Mouse (Mus musculus) 3134 (cell line): ENCODE data around the gene Git1.
A peak's percentile ranks its signal among the peaks of the same experiment; 100 is the strongest.

Experiments used
- DNase-seq: peaks from one replicate; pipeline ENCODE4 v3.0.0-alpha.2; 2011; ENCODE audit warnings: low spot score; ENCODE audit not compliant: insufficient read length; ENCODE audit errors: extremely low read depth

The Git1 gene

DNA sequence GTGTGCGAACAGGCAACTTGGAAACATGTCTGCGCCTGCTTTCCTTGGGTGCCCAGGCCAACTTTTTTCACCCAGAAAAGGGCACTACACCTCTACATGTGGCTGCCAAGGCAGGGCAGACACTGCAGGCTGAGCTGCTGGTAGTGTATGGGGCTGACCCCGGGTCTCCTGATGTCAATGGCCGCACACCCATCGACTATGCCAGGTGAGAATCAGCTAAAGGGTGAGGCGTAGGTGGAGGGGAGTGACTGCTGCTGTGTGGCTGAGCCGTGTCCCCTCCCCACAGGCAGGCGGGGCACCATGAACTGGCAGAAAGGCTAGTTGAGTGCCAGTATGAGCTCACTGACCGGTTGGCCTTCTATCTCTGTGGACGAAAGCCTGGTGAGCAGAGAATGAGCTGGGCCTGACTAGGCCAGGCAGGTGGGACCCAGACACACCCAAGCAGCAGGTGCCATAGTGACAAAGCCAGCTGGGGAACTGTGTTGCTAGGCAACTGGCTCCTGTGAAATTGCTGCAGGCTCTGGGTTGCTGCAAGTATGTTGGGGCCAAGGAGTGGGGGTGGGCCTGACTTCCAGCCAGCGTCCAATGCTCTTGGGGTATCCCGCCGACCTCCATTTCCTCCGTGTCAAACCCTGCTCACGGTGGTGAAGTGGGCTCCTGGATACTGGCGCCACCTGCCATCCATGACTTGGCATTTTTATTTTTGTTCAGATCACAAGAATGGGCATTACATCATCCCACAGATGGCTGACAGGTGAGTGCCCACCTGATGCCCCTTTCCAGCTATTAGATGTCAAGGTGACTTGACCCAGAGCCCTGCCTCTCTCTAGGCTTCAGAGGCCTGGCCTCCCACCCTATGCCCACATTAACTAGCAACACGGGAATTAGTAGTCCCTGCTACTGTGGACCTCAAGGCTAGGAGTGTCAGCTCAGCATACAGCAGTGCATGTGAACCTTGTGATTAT is 7.3 kb downstream of the Git1 start:
- no peak for DNase-seq

DNA sequence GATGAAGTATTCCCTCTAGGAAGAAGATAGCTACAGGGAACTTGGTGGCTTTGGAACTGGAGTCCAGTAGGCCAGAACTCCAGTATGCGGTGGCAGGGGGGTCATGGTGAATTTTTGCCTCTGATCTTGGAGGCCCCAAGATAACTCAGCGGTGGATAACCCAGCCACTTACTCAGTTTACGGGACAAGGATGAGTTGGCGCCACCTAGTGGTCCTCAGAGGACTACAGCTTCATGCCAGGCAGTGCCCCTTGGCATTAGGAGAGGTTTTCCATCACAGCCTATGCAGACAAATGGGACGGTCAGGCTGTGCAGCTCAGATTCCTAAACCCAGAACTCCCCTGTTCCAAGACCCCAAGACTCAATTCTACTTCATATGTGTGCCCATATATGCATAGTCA is 8.0 kb downstream of the Git1 start:
- DNase-seq: no peak

DNA sequence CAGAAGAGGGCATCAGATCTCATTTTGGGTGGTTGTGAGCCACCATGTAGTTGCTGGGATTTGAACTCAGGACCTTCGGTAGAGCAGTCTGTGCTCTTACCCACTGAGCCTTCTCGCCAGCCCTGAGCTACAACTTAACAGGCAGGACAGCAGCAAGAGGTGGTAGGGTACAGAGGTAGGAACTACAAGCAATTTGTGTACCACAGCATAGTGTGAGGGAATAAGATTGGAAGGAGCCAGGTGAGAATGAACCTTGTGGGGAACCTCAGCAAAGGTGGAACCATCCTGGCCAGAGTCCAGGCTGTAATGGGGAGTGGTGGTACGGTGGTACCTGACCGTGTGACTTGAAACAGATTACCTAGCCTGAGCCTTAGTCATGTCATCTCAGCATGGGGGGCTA is 8.6 kb downstream of the Git1 start:
- no peak for DNase-seq

DNA sequence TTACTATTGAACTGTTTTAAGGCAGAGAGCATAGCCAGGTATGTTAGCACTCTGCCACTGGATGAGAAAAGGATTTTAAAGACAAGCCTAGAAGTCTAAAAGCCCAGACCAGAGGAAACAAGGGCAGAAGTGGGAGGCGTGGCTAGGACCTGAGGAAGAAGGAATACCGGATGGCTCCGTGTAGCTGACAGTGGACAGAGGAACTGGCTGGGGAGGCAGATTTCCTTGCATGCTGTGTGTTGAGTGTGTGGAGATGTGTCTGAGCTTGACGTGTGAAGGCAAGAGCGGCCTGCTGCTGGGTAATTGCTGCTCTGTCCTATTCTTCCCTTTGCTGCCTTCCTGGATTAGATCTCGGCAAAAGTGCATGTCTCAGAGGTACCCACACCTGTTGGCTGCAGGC is 9.1 kb downstream of the Git1 start:
- DNase-seq: no peak

DNA sequence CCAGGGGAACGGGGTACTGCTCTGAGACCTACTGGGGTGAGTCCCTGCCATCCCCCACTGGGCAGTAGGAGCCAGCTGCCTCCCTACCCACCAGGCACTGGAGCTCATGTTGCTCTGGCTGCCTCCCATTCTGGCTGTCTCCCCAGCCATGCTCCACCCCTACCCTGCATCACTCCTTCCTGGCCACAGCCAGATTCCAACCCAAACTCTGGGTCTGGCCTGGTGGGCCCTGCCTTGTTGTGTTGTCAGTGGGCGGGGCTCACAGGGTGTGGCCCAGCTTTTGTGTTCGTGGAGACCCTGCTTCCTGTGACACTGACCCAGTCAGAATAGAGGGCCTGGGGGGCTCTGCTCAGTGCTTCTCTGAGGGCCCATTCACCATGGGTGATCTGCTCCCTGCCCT is 10.1 kb downstream of the Git1 start:
- DNase-seq: no peak

DNA sequence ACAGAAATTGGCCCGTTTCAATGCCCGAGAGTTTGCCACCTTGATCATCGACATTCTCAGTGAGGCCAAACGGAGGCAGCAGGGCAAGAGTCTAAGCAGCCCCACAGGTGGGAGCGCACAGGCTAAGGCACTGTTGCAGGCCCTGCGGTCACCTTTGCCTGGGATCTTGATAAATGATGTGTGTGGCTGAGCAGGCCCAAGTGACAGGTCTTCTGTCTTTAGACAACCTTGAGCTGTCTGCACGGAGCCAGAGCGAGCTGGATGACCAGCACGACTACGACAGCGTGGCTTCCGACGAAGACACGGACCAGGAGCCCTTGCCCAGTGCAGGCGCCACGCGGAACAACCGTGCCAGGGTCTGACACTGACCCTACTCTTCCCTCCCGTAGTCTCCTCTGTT is 11.0 kb downstream of the Git1 start:
- no peak for DNase-seq

DNA sequence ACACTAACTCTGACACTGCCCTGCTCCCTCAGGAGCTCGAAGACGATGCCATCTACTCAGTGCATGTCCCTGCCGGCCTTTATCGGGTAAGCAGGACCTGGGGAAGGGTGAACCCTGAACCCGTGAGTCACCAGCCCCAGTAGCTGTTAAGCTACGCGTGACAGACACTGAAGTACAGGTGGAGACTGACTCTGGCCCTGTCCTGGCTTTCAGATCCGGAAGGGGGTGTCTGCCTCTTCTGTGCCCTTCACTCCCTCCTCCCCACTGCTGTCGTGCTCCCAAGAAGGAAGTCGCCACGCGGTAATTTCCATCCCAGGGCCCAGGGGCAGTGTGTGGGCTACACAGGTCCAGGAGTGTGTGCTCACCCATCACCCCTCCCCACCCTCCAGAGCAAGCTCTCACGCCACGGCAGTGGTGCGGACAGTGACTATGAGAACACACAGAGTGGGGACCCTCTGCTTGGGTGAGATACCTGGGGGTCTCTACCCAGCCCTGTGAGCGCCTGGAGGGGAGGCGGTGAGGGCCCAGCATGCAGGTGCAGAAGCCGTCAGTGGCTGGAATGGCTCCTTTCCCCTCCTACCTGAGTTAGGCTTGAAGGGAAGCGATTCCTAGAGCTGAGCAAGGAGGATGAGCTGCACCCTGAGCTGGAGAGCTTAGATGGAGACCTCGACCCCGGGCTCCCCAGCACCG is 12.1 kb downstream of the Git1 start:
- no peak for DNase-seq

DNA sequence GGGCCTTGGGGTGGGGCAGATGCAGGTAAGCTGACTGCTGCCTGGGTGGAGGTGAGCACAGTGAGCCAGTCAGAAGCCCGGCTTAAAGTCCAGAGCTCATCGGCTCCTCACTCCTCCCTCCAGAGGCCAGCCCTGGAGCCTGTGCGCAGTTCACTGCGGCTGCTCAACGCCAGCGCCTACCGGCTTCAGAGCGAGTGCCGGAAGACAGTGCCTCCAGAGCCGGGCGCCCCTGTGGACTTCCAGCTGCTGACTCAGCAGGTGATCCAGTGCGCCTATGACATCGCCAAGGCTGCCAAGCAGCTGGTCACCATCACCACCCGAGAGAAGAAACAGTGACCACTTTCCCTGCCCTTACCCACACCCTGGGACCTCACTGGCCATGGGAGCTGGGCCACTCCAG is 12.9 kb downstream of the Git1 start:
- DNase-seq: no peak

DNA sequence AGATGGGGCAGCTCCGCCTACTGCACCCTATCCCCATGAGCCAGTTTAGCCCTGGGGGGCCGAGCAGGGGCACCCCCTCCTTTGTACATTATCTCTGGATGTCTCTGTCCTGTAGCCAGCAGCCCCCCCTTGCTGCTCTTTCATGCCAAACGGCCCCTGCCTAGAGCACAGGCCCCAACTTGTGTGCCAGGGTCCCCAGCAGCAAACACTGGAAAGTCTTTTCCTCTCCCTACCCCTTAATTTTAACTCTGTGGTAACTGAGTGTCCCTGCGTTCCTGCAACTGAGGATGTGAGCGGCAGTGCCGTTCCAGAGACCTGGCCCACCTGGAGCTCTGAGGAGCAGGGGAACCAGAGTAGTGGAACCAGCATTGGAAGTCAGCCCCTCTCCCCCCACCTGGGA is 13.6 kb downstream of the Git1 start:
- DNase-seq: no peak

DNA sequence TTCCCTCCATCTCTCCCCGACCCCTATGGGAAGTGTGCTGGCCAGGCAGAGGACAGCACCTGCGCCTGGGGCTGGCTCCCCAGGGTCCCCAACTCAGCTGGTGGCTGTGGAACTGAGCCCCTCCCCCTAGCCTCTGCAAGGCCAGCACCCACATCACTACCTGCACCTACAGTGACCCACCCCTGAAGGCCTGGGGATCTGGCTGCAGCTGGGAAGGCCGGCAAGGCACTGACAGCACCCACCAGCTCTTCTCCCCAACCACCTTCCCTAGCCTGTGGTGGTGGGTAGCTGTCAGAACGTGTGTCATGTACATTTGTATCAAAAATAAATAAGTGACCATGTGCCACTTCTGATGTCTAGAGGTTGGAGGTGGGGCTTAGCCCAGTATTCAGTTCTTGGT is 14.1 kb downstream of the Git1 start:
- no peak for DNase-seq

DNA sequence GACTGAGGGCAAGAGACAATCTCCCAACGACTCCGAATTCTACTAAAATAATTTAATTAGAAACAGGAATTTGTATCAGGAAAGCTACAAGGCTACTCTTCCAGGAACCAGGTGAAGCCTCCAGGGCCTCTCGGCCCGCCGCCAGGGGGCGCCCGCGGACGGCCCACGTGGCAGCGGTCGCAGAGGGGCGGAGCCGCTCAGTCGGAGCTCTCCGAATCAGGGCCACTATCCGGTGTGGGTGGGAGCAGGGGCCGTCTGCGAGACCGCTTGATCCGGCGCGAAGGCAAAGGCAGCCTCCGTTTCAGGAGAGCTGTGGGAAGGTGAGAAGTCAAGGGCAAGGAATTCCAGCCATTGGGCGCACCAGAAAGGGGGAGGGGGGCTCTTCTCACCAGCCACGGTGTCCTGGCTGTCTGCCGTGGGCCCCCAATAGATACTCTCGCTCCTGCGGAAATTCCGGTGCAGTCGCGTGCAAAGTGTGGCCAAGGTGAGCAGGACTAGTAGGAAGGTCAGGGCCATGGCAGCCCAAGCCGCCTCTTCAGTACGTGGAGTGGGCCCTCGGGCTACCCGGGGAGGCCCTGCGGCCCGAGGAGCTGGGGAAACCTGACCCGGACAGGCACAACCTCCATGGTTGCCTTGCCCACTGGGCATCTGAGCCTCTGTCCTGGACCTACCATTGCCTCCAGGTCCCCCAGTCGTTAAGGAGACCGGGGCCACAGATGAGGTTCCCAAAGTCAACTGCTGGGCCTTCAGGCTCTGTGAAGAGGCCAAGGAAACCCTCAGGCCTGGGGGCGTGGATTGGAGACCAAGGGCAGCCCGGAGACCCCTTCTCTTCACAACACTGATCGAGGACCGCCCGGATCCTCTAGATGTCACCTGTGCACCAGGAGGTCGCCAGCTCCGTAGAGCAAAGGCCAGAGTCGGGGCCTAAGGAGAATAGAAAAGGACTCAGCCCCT is 15.0 kb downstream of the Git1 start:
- peak; percentile 78 for DNase-seq

DNA sequence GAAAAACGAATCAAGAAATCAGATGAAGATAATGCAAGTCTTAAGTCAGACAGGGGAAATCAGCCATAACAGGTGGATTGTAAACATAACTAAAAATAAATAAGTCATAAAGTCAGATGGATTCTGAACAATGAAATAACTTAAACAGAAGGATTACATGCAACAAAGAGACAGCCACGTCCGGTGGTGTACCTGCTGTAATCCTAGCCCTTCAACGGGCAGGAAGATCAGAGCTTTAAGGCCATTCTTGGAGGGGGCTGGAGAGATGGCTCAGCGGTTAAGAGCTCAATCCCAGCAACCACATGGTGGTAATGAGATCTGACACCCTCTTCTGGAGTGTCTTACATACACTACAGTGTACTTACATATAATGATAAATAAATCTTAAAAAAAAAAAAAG is 18.0 kb downstream of the Git1 start:
- DNase-seq: no peak

DNA sequence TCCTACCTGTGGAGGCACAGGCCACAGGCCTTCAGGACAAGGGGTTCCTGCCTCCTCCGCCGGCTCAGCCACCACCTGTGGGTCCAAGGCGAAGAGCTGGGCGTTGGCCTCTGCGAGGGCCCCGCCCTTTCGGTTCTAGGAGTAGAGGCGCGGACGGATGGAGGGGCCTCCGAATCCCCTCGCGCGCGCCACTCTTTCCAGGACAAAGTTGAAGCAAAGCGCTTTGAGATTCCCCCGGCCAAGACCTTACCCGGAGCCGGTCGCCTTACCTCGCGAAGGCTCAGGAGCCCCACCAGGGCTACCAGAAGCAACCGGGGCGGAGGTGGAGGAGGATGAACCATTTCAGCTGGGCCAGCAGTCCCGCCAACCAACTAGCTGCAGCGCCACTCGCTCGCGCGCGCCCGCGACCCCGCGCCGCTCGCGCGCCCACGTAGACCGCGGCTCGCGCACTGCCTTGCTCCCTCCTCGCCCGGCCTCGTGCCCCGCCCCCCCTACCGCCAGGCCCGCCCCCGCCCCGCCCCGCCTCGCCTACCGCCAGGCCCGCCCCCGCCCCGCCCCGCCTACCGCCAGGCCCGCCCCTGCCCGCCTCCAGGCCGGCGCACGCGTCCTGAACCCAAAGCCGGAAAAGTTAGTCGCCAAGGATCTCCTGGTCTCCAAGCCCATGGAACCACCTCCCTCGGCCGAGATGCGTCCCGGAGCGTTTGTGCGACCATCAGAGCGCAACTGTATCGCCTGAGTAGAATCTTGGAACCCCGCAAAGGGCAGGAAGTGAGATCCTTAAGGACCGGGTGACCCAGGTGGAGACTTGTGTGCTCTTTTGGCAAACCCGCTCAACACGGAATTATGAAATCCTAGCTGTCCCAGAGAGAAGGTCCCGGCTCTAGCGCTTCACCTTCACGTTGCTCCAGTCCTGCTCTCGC is 19.8 kb downstream of the Git1 start:
- peak; percentile 97 for DNase-seq

DNA sequence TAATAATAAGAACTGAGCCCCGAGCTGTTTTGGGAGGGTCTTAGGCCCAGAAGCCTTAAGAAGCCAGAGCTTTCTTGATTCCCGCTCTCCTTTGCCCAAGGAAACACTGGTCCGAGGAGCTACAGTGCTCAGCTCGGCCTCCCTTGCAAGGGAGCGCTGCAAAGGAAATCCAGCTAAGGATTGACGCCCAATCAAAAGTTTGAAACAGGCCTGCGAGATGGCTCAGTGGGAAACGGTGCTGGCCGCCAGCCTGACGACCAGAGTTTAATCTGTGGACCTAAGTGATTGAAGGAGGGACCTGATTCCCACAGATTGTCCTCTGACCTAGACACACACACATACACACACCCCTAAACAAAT is 20.4 kb downstream of the Git1 start:
- DNase-seq: no peak

DNA sequence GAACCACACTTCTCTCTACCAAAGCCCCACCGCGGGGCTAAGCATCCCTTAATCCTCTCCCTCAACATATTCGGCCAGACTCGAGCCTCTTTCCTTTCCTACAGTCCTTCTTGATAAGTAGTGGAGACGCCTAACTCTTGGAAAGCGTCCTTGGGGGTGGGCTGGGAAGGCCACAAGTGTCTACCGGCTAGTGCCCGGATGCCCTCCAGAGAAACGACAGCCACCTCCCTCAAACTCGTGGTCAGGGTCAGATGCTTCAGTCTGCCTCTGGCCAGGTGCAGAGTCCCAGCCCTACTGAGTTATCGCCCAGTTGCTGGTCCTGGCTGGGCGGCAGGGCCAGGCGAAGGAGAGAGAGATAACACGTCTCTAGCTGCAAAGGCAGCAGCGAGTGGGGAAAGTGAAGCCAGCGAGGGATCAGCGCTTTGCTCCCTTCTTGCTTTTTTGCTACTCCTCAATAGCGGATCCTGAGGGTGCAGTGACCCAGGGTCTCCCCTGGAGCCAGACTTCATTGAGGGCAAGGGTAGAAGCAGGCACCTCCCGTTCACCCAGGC is 21.0 kb downstream of the Git1 start:
- DNase-seq: peak; percentile 48

DNA sequence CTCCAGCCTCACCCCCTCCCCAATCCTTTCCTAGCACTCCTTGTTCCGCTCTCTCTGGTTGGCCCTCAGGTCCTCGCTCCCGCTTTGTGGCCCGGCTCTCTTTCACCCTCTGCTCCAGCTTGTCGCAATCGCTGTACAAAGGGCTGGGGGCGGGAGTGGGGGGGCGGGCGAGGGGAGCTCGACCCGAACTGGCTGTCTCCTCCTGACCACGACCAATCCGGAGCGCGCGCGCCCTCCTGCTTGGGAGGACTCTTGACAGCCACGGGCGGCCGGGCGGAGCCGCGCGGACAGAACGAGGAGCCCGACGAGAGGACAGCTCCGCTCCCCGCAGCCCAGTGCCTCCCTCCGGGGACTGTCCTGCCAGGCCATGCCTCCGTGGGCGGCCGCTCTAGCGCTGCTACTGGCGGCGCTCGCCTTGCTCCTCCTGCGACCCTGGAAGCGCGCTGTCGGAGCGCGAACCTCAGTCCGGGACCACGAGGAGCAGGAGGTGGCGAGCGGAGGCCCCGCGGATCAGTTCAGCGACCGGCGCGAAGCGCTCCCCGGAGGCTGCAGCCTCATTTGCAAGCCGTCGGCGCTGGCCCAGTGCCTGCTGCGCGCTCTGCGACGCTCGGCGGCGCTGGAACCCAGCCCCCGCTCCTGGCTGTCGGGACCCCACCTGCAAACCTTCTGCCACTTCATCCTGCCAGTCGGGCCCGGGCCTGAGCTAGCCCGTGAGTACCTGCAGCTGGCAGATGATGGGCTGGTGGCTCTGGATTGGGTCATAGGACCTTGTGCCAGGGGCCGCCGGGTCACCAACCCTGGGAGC is 21.7 kb downstream of the Git1 start, which contains the start of gene Abhd15:
Gene Abhd15 (plus strand): TSS at position 290 of the 805 bp plus-strand sequence.
- peak; percentile 79 for DNase-seq

DNA sequence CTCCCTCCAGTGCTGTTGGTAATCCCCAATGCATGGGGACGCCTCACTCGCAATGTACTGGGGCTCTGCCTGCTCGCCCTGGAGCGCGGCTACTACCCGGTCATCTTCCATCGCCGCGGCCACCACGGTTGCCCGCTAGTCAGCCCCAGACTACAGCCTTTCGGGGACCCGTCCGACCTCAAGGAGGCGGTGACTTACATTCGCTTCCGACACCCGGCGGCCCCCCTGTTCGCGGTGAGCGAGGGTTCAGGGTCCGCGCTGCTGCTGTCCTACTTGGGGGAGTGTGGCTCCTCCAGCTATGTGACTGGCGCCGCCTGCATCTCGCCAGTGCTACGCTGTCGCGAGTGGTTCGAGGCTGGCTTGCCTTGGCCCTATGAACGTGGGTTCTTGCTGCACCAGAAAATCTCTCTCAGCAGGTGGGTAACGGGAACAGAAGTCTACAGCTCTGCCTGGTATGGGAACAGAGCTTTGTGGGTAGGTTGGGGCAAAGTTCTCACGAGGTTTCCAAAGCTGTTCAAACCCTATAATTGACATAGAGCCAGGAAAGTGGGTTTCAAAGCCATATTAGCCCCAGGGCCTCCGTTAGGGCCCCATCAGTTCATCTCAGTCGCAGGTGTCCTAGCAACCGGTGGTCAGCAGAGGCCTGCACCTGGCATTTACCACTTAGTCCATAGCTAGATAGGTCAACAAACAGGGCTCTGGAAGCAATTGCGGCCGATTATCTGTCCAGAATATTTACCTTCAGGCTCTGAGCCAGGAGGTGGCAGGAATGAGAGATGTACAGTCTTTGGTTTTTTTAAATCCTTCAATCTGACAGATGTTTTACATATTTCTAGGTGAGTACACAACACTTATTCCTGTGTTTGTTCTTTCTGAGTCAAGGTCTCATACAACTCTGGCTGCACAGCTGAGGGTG is 22.5 kb downstream of the Git1 start, which contains the start of gene Trp53i13:
Gene Trp53i13 (minus strand): TSS at position 344 of the 916 bp plus-strand sequence.
- no peak for DNase-seq
